Mouse (Mus musculus) bone marrow, adult 2 months (tissue): Measurements from ENCODE around the gene Atp9a. TPM values are rescaled to one million over a fixed set of nuclear protein-coding genes. Genes with fewer than 3 reads are reported as not detected.

ENCODE experiments used
- H3K27ac ChIP-seq: fragments of 200-500 bp; 2 replicates; pipeline ENCODE4 v1.5.1; 2012; ENCODE audit warnings: low read depth, mild to moderate bottlenecking, control low read depth, inconsistent platforms, low read length; ENCODE audit not compliant: control insufficient read depth, poor library complexity, insufficient read depth
- H3K4me1 ChIP-seq: fragments of 200-500 bp; 2 replicates; pipeline ENCODE4 v1.6.1; 2011; ENCODE audit warnings: low read length; ENCODE audit not compliant: control insufficient read depth, insufficient read depth
- H3K4me3 ChIP-seq: fragments of 200-500 bp; replicated peaks from 2 replicates; pipeline ENCODE3; 2011; ENCODE audit warnings: mild to moderate bottlenecking, low read depth, low read length, control low read depth; ENCODE audit not compliant: control insufficient read depth
- CTCF ChIP-seq: fragments of 200-500 bp; IDR thresholded peaks from 2 replicates; pipeline ENCODE4 v1.5.1; 2011; ENCODE audit warnings: low read length, control low read depth; ENCODE audit not compliant: control insufficient read depth, insufficient read depth
- POLR2A ChIP-seq: fragments of 200-500 bp; IDR thresholded peaks from 2 replicates; pipeline ENCODE4 v1.6.1; 2011; ENCODE audit warnings: low read depth, mild to moderate bottlenecking, control low read depth, low read length, borderline replicate concordance; ENCODE audit not compliant: control insufficient read depth
- WGBS: fragments of 180-500 bp; shearing (Covaris S2); methylation state at CpG from one replicate; pipeline ENCODE4 v1.1.7; 2018; 5-methylcytosine and 5-hydroxymethylcytosine counted together
- polyA plus RNA-seq: library from polyadenylated mRNA; stranded (reverse); fragments of >200 nt; gene quantifications from 2 replicates; pipeline ENCODE4 v1.2.4, GENCODE M21; 2011; ENCODE audit warnings: low replicate concordance; ENCODE audit not compliant: missing spikeins, insufficient read depth, insufficient read length

The Atp9a gene
- polyA plus RNA-seq, 1 experiment = 2.6 TPM

DNA sequence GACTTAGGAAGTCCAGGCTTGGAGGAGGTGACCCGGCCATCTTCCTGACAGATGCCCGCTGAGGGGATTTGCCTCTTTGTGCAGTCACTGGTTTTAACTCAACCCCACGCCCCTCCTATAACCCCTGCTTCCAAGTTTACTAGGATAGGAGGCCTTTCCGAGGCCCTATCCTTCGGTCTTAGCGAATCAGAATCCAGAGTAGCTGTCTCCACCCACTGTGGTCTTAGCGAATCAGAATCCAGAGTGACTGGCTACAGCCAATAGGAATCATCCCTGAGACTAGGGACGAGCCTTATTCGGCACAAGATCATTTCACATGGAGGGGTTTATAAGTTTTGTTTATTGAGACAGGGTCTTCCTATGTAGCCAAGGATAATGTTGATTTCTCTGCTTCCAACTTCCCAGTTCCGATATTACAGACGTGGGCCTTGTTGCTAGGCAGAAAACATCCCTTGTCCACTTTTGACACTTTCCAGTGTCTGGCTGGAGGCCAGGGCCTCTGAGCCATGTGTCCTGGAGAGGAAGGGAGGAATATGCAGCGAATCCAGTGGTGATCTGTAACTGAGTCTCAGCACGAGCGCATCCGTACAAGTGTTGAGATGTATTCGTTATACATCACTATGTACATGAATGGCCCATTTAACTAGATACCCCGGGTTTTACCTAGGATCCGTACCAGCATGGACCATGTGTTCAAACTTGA lies 127.9 kb downstream of the Atp9a start:
- Histone ChIP-seq H3K4me1 (no peaks in the 10 kb centered on the region), H3K4me3 (no peak overlapping the region), H3K27ac (no peak overlapping the region)
- no peak for TF ChIP-seq CTCF
- no peak for TF ChIP-seq POLR2A
- 85% methylated on average over 18 of the region's 18 CpGs for WGBS

DNA sequence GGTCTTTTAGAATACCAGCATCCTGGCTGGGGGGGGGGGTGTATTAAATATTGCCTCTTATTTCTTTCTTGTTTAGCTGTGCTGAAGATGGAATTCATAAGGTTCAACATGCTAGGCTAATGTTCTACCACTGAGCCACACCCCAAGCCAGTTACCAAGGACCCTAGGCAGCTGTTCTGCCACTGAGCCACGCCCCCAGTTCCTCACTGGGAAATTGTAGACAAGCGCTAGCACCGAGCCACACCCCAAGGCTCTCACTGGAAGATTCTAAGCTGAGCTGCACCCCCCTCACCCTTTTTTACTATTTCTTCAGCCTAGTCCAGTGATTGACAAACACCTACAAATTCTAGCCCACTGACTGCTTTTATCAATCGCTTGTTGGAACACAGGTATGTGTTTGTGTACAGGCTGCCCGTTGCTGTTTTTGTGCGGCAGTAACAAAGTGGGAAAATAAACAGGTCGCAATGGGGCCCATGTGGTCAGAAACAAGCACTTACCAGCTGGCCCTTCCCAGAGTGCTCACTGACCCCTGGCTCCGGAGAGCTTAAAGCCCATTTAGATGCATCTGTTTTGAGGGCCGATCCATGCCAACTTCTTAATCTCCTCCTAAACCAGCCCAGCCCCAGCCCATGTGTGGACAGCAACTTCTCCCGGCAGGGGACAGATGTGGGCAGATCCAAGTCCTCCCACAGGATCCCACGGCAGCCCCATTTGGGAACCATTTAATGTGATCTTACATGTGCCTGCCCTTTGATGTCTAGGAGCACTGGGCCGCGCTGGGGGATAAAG lies 128.9 kb downstream of the Atp9a start:
- Histone ChIP-seq H3K27ac (no peak overlapping the region), H3K4me3 (no peak overlapping the region), H3K4me1 (no peaks in the 10 kb centered on the region)
- 73% methylated on average over 13 of the region's 13 CpGs for WGBS
- TF ChIP-seq POLR2A = no peak
- no peak for TF ChIP-seq CTCF

- Histone ChIP-seq H3K4me1 (no peaks in the 10 kb centered on the region), H3K4me3 (no peak overlapping the region), H3K27ac (no peak overlapping the region)
- no peak for TF ChIP-seq POLR2A
- no peak for TF ChIP-seq CTCF
- WGBS = 86% methylated on average over 3 of the region's 3 CpGs
Measured at GRCm38 (mm10) chr2:168610941-168611340, 131.3 kb downstream of the Atp9a start.

GRCm38 (mm10) chr2:168609653-168610248 lies 132.5 kb downstream of the Atp9a start:
- no peak for TF ChIP-seq CTCF
- TF ChIP-seq POLR2A = no peak
- no peak overlapping the region for H3K27ac ChIP-seq
- H3K4me3 ChIP-seq = no peak overlapping the region
- 72% methylated on average over 6 of the region's 6 CpGs for WGBS
- H3K4me1 ChIP-seq = no peaks in the 10 kb centered on the region

DNA sequence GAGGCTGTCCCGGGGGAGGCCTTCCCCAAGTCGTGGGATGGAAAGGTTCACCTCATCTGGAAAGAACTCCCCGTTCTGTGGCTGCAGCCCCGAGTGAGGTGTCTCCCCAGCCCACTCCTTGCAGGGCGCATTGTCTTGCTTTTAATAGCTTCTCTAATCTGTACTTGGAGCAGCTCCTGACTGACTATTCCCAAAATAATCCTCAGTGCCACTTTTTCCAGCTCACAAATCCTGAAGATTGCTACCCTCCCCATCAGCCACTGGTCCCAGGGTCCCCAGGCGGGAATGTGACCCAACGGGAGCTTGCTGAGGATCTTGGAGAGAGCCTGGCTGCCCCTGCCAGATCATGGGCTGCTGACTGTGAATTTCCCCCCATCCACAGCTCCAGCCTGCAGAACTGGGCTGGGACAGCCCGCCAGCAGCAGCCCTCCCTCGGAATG lies 134.1 kb downstream of the Atp9a start:
- TF ChIP-seq CTCF (no peak), POLR2A (no peak)
- Histone ChIP-seq H3K27ac (no peak overlapping the region), H3K4me3 (no peak overlapping the region), H3K4me1 (no peaks in the 10 kb centered on the region)
- 77% methylated on average over 9 of the region's 9 CpGs for WGBS

GRCm38 (mm10) chr2:168604655-168605070 lies 137.5 kb downstream of the Atp9a start:
- no peaks in the 10 kb centered on the region for H3K4me1 ChIP-seq
- H3K27ac ChIP-seq = no peak overlapping the region
- no peak overlapping the region for H3K4me3 ChIP-seq
- TF ChIP-seq CTCF (no peak), POLR2A (no peak)
- 12% methylated on average over 16 of the region's 16 CpGs for WGBS

DNA sequence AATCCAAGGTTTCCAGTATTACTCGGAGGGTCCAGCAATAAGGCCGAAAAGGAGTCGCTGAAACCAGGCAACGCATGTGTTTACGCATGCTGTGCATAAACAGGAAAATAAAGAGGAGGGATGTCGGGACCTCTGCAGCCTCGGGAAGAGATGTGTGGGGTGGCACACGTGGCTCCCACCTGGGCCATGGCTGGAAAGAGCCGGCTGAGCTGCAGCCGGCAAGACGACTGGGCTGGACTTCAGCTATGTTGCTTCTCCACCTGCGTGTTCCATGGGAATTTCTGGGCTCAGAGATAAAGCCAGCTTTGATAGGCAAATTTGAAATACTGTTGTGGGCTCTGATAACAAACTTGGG lies 139.8 kb downstream of the Atp9a start:
- TF ChIP-seq POLR2A = no peak
- TF ChIP-seq CTCF = no peak
- H3K4me1 ChIP-seq = no peaks in the 10 kb centered on the region
- 81% methylated on average over 12 of the region's 12 CpGs for WGBS
- H3K4me3 ChIP-seq = no peak overlapping the region
- no peak overlapping the region for H3K27ac ChIP-seq

GRCm38 (mm10) chr2:168601491-168602386 lies 140.5 kb downstream of the Atp9a start, which contains the start of gene Nfatc2:
Gene Nfatc2, minus strand, starts transcription at chr2:168601657.
- Histone ChIP-seq H3K4me3 (no peak within 1 kb of the TSS), H3K27ac (no peak within 1 kb of the TSS), H3K4me1 (no peaks in the 10 kb centered on the region)
- TF ChIP-seq CTCF (no peak), POLR2A (no peak)
- WGBS = 11% methylated on average over 56 of the region's 56 CpGs
